Mouse (Mus musculus): Measurements from ENCODE around the gene Tubg2.

Tubg2 gene

GRCm38 (mm10) chr11:101194643-101195042 lies 38.9 kb downstream of the Tubg2 start:
- no peak for DNase-seq (ENCODE audit: low spot score)

- no peak for DNase-seq (ENCODE audit: low spot score)
Observed at GRCm38 (mm10) chr11:101195101-101195500, 39.4 kb downstream of the Tubg2 start.

GRCm38 (mm10) chr11:101195571-101195970 lies 39.9 kb downstream of the Tubg2 start:
- no peak for DNase-seq (ENCODE audit: low spot score)

GRCm38 (mm10) chr11:101196175-101196574 lies 40.5 kb downstream of the Tubg2 start:
- DNase-seq (ENCODE audit: low spot score), result no peak

- DNase-seq (ENCODE audit: low spot score), result no peak
Observed at GRCm38 (mm10) chr11:101199555-101199954, 43.8 kb downstream of the Tubg2 start.

- DNase-seq (ENCODE audit: low spot score), result no peak
Observed at GRCm38 (mm10) chr11:101200986-101201385, 45.3 kb downstream of the Tubg2 start.
